Mouse (Mus musculus) G1E (cell line): ENCODE data around the gene Psat1.

ENCODE experiments used
- CTCF ChIP-seq: IDR thresholded peaks from 2 replicates; pipeline ENCODE4 v1.5.1; 2012; ENCODE audit warnings: low read depth, low read length, inconsistent platforms, mixed read lengths
- GATA1 ChIP-seq: IDR thresholded peaks from 2 replicates; pipeline ENCODE4 v1.6.1; 2012; ENCODE audit warnings: borderline replicate concordance, low read length, inconsistent platforms, mixed read lengths
- GATA2 ChIP-seq: IDR thresholded peaks from 2 replicates; pipeline ENCODE4 v1.6.1; 2012; ENCODE audit warnings: low read depth, low read length, inconsistent platforms, borderline replicate concordance
- TAL1 ChIP-seq: conservative IDR thresholded peaks from 2 replicates; pipeline ENCODE4 v1.6.1; 2012; ENCODE audit warnings: low read depth, low read length, inconsistent platforms, mixed read lengths

DNA sequence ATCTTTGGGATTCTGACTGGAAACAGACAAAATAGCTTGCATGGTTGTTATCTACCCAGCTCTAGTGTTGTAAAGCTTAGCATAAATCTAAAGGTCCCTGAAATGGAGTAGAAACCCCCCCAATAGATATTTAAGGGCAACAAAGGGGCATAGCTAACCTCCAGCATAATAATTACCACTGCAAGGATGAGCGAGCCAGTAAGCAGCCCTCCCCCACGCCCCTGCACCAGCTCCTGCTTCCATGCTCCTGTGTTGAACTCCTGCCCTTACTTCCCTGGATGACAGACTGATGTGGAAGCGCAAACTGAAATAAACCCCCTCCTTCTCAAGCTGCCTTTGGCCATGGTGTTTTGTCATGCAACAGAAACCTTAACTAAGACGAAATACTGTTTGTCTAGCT, 26.2 kb upstream of the Psat1 start:
- TF ChIP-seq CTCF, result no peak
- TF ChIP-seq GATA1, result no peak
- TF ChIP-seq GATA2, result no peak
- no peak for TF ChIP-seq TAL1
